Mouse (Mus musculus) limb, embryonic 14.5 days (tissue): ENCODE results near the gene Sept5. TPM values are rescaled to one million over a fixed set of nuclear protein-coding genes. Genes with fewer than 3 reads are reported as not detected.
A peak's percentile ranks its signal among the peaks of the same experiment; 100 is the strongest.

Source experiments
- ATAC-seq: fragments of 200-750 bp; cut with Nextera tagmentation; 2 replicates; pipeline ENCODE4 v1.8.0; 2017; ENCODE audit warnings: low read depth, moderate number of reproducible peaks, moderate TSS enrichment; ENCODE audit not compliant: low FRiP score
- DNase-seq: peaks from one replicate; pipeline ENCODE4 v3.0.0-alpha.2; 2015; ENCODE audit warnings: low spot score
- H3K27ac ChIP-seq: fragments of 300-500 bp; sonication (generic); replicated peaks from 2 replicates; pipeline ENCODE4 v1.5.1; 2014; ENCODE audit warnings: low read depth, mild to moderate bottlenecking, low read length, moderate library complexity, mixed read lengths
- H3K27me3 ChIP-seq: fragments of 300-500 bp; sonication (generic); 2 replicates; pipeline ENCODE4 v1.6.1; 2014; ENCODE audit warnings: low read length, mixed read lengths; ENCODE audit not compliant: control insufficient read depth, insufficient read depth
- H3K36me3 ChIP-seq: fragments of 300-500 bp; sonication (generic); 2 replicates; pipeline ENCODE4 v1.6.1; 2014; ENCODE audit warnings: mild to moderate bottlenecking, low read length, moderate library complexity, mixed read lengths; ENCODE audit not compliant: control insufficient read depth, insufficient read depth
- H3K4me1 ChIP-seq: fragments of 300-500 bp; sonication (generic); 2 replicates; pipeline ENCODE4 v1.6.1; 2014; ENCODE audit warnings: antibody characterized with exemption, low read length, mixed read lengths; ENCODE audit not compliant: control insufficient read depth, insufficient read depth
- H3K4me2 ChIP-seq: fragments of 300-500 bp; sonication (generic); replicated peaks from 2 replicates; pipeline ENCODE4 v1.6.1; 2014; ENCODE audit warnings: low read depth, mild to moderate bottlenecking, low read length, moderate library complexity; ENCODE audit not compliant: severe bottlenecking
- H3K4me3 ChIP-seq: fragments of 300-500 bp; sonication (generic); replicated peaks from 2 replicates; pipeline ENCODE4 v1.5.1; 2014; ENCODE audit warnings: low read length
- H3K9ac ChIP-seq: fragments of 300-500 bp; sonication (generic); 2 replicates; pipeline ENCODE4 v1.6.1; 2014; ENCODE audit warnings: mild to moderate bottlenecking, low read depth, low read length, moderate library complexity; ENCODE audit not compliant: severe bottlenecking
- H3K9me3 ChIP-seq: fragments of 300-500 bp; sonication (generic); 2 replicates; pipeline ENCODE4 v1.6.1; 2016; ENCODE audit warnings: low read length; ENCODE audit not compliant: control insufficient read depth
- POLR2A ChIP-seq: fragments of 200-500 bp; IDR thresholded peaks from 2 replicates; pipeline ENCODE4 v1.8.0; 2012; ENCODE audit warnings: inconsistent platforms, mild to moderate bottlenecking, moderate library complexity, borderline replicate concordance; ENCODE audit not compliant: insufficient read depth, insufficient read length; ENCODE audit errors: extremely low read depth
- WGBS: fragments of 180-500 bp; shearing (Covaris S2); extraction: QIAGEN DNeasy Blood & Tissue Kit; methylation state at CpG from one replicate; pipeline ENCODE4 v1.1.7; 2014; 5-methylcytosine and 5-hydroxymethylcytosine counted together
- polyA plus RNA-seq, 2 experiments: library from polyadenylated mRNA; depleted of rRNA in 1 of 2; stranded (reverse) in 1 of 2; unstranded in 1 of 2; fragments of >200 nt; fragmentation: Nextera tagmentation in 1 of 2; extraction: Ambion mirVana in 1 of 2; gene quantifications; 2 replicates each; pipeline versions ENCODE4 v1.2.1 to v1.2.3; 2012 to 2014

Gene Sept5
- polyA plus RNA-seq, 2 experiments: 43.4 to 94.5 TPM

DNA sequence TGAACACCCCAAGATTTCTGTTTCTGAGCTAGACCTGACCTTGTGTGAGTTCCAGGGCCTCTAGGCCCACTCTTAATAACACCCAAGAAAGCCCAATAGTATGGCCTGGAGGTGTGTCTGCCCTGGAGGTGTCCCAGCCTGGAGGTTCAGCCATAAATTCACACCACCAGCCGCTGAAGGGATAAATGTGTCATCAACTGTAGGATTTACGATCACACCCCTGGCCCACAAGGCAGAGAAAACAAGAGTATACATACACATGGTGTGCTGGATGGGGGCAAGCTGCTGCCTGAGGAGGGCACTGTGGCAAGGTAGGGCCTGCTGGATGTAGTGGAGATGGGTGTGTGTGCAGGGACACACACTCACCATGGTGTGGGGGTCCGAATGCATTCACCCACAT lies 16.5 kb downstream of the Sept5 start:
- WGBS: 40% methylated on average over 3 of the region's 3 CpGs
- Histone ChIP-seq H3K27me3 (peaks cover 5% of the 10 kb centered on the region), H3K27ac (no peak overlapping the region), H3K9ac (no peak overlapping the region), H3K4me3 (no peak overlapping the region), H3K4me2 (no peak overlapping the region), H3K9me3 (no peaks in the 10 kb centered on the region), H3K4me1 (no peaks in the 10 kb centered on the region), H3K36me3 (no peaks in the 10 kb centered on the region)
- no peak for TF ChIP-seq POLR2A
- ATAC-seq: no peak
- no peak for DNase-seq

DNA sequence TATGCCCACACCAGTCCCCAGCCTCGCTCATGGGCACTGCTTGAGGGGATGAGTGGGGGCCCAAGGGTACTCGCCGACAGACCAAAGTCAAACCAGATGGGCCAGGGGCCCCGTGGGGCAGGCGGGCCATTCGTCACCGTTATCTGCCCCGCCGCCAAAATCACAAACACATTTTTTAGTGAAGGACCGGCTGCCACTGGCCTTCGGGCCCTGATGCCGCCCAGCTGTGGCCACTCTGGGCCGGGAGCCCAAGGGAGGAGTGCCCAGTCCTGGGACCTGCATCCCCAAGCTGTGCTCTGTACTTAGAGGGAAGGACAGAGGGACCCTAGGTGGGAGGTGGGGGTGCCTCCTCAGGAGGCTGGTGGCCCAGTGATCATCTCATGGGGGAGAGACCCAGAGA lies 18.0 kb downstream of the Sept5 start:
- 28% methylated on average over 13 of the region's 13 CpGs for WGBS
- no peak for TF ChIP-seq POLR2A
- Histone ChIP-seq H3K27me3 (no peaks in the 10 kb centered on the region; the same call in 1 of the 2 replicates), H3K9ac (no peak overlapping the region), H3K36me3 (no peaks in the 10 kb centered on the region), H3K9me3 (no peaks in the 10 kb centered on the region), H3K27ac (no peak overlapping the region), H3K4me3 (no peak overlapping the region), H3K4me1 (peaks cover 3% of the 10 kb centered on the region; the same call in 1 of the 2 replicates), H3K4me2 (no peak overlapping the region)
- DNase-seq: no peak
- ATAC-seq: no peak

DNA sequence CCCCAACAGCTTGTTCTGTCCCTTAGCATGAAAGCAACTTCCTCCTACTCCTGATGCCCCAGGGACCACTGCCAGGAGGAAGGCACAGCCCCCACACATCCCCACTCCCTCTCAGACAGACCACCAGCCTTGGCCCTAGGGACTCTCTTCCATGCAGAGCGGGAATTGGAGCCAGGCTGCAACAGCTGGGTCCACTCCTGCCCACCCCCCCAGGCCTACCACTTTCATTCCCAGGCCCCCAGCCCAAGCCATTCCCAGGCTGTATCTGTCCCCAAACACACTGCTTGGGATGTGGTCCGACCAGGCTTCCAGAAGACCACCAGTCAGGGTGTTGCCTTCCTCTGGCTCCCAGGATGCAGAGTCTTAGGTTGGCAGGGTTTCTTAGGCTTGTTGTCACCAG lies 20.7 kb downstream of the Sept5 start:
- Histone ChIP-seq H3K36me3 (no peaks in the 10 kb centered on the region), H3K4me1 (peaks cover 9% of the 10 kb centered on the region; the same call in 1 of the 2 replicates), H3K27me3 (no peaks in the 10 kb centered on the region; the same call in 1 of the 2 replicates)

DNA sequence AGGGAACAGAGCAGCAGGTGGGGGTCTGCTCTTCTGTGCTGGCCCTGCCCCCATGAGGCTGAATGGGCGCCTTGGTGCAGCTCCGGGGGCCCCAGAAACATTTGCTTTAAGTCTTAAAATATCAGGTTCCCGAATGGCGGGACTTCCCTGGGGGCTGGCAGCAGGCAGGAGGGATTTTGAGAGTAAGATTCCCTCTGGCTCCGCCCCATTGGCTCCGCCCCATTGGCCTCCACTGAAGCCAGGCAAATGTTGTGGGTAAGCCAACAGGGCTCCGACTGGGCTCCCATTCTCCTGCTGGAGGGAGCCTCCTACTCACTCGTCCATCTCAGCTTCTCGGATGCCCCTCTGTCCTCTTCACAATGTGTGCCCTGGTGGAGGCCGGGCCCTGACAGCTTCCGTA lies 21.5 kb downstream of the Sept5 start:
- Histone ChIP-seq H3K4me3 (no peak overlapping the region), H3K9ac (no peak overlapping the region), H3K36me3 (no peaks in the 10 kb centered on the region), H3K27ac (no peak overlapping the region), H3K27me3 (no peaks in the 10 kb centered on the region; the same call in 1 of the 2 replicates), H3K9me3 (no peaks in the 10 kb centered on the region), H3K4me2 (no peak overlapping the region), H3K4me1 (peaks cover 13% of the 10 kb centered on the region; the same call in 1 of the 2 replicates)
- WGBS: 12% methylated on average over 11 of the region's 11 CpGs
- DNase-seq (peak; percentile 55), ATAC-seq (peak; percentile 27)
- TF ChIP-seq POLR2A: no peak

More for the DNA sequence above, 20.7 kb downstream of the Sept5 start:
- DNase-seq (no peak), ATAC-seq (no peak)
- no peaks in the 10 kb centered on the region for H3K9me3 ChIP-seq
- H3K4me2 ChIP-seq: no peak overlapping the region
- no peak overlapping the region for H3K9ac ChIP-seq
- H3K27ac ChIP-seq: no peak overlapping the region
- no peak for TF ChIP-seq POLR2A
- WGBS: 58% methylated on average over 2 of the region's 2 CpGs
- no peak overlapping the region for H3K4me3 ChIP-seq

DNA sequence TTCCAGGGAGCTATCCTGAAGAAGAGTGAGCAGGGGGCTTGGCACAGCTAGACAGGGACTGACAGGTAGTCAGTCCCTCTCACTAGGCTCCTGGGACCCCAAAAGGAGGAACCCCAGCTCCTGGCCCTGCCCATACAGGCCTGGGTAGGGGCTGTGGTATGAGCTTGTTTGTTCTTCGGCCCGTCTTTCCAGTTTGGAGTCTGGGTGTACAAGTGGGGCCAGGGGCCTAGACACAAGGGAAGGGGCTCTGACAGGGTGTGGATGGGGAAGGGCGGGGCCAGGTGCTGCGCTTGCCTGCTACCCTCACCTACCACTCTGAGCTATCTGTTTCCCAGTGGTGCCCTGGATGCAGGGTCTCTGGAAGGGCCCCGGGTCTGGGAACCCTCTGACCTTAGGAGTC lies 24.0 kb downstream of the Sept5 start:
- DNase-seq (no peak), ATAC-seq (no peak)
- TF ChIP-seq POLR2A: no peak
- Histone ChIP-seq H3K4me3 (no peak overlapping the region), H3K27me3 (no peaks in the 10 kb centered on the region), H3K4me2 (no peak overlapping the region), H3K36me3 (no peaks in the 10 kb centered on the region), H3K9me3 (no peaks in the 10 kb centered on the region), H3K27ac (no peak overlapping the region), H3K4me1 (peaks cover 13% of the 10 kb centered on the region; the same call in 1 of the 2 replicates), H3K9ac (no peak overlapping the region)
- 91% methylated on average over 5 of the region's 5 CpGs for WGBS
